2 mouse cellular contexts compared by ENCODE assay signal in the genomic region with DNA sequence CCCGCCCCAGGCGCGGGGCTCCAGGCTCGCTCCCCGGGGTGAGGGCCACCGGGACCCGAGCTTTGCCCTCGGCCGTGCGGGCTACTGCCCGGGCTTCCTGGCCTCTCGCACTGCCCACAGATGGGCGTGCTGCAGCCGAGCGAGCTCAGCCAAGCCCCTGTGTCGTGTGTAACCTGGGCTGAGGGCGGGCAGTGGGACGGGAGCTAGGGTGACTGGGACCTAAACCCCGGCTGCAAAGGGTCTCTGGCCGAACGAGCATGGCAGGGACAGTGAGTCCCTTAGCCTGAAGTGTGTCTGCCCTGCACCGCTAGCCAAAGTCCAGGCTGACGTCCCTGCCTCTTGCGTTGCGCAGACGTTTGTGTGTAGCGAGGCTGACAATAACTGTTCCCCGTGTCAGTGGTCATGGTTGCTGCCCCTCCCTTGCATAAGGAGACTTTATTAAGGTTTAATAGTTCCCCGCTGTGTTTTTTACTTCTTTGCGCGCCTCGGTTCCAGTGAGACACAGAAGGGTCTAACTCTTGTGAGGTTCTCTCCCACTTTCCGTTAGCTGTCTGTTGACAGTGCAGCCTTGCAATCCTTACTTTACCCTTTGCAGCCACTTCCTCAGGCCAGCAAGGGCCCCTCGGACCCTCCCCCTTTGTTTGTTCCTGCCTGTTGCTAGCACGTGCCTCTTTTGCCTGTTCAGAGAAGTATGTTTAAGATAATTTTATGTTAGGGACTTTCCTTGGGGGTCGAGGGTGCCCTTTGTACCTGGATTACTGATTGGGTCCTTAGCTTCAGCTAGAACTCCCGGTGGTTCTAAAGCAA.
A peak's percentile ranks its signal among the peaks of the same experiment; 100 is the strongest.
TF ChIP-seq lines count a peak whose summit lies in the region.

No protein-coding gene starts in this region.

TF ChIP-seq in MEL, 35 proteins besides CTCF, POLR2A, EP300 and RAD21 (continued from another document):
- TF ChIP-seq POLR2AphosphoS2 (IDR thresholded peaks at IDR 0.05; ENCODE audit: low read length) (no peak), MYB (IDR thresholded peaks at IDR 0.05; ENCODE audit: low read depth, low read length) (0 out of 2 replicates have a peak, but pooled peaks have one; percentile 17), HCFC1 (IDR thresholded peaks at IDR 0.05; ENCODE audit: low read depth, low read length) (no peak; the same call in 1 of the 2 replicates), USF1 (IDR thresholded peaks at IDR 0.05; ENCODE audit: low read depth, low read length) (peak; percentile 53), TCF12 (IDR thresholded peaks at IDR 0.05; ENCODE audit: low read depth, low read length) (0 out of 2 replicates have a peak, but pooled peaks have one; percentile 18), ZNF384 (IDR thresholded peaks at IDR 0.05; ENCODE audit: low read depth, low read length) (no peak), BHLHE40 (IDR thresholded peaks at IDR 0.05; ENCODE audit: borderline replicate concordance, low read depth, low read length) (peak; percentile 90), MAZ (IDR thresholded peaks at IDR 0.05; ENCODE audit: low read depth, low read length) (no peak), JUND (IDR thresholded peaks at IDR 0.05; ENCODE audit: low read depth, low read length) (no peak), TBP (IDR thresholded peaks at IDR 0.05; ENCODE audit: low read depth, low read length) (0 out of 2 replicates have a peak, but pooled peaks have one; percentile 55), KAT2A (conservative IDR thresholded peaks at IDR 0.05; ENCODE audit: low read depth, low read length) (no peak), CHD2 (IDR thresholded peaks at IDR 0.05; ENCODE audit: low read length) (no peak), ETS1 (IDR thresholded peaks at IDR 0.05; ENCODE audit: low read depth, low read length) (peak; percentile 50; the same call in 1 of the 2 replicates), GABPA (IDR thresholded peaks at IDR 0.05; ENCODE audit: low read depth, low read length) (no peak), MXI1 (IDR thresholded peaks at IDR 0.05; ENCODE audit: low read depth, low read length) (peak; percentile 86), UBTF (IDR thresholded peaks at IDR 0.05; ENCODE audit: borderline replicate concordance, insufficient read depth, low read depth, low read length) (no peak), ELF1 (IDR thresholded peaks at IDR 0.05; ENCODE audit: low read depth, low read length) (0 out of 2 replicates have a peak, but pooled peaks have one; percentile 14), CHD1 (IDR thresholded peaks at IDR 0.05; ENCODE audit: low read depth, low read length) (0 out of 2 replicates have a peak, but pooled peaks have one; percentile 49), NELFE (IDR thresholded peaks at IDR 0.05; ENCODE audit: low read depth, low read length) (peak; percentile 33; the same call in 1 of the 2 replicates), E2F4 (IDR thresholded peaks at IDR 0.05; ENCODE audit: borderline replicate concordance, low read depth, low read length) (peak; percentile 33; the same call in 1 of the 2 replicates), GATA1 (IDR thresholded peaks at IDR 0.05; ENCODE audit: low read depth, low read length) (no peak), SIN3A (IDR thresholded peaks at IDR 0.05; ENCODE audit: low read length) (peak; percentile 77), MAX (IDR thresholded peaks at IDR 0.05; ENCODE audit: low read length) (peak; percentile 86), POLR2AphosphoS5 (IDR thresholded peaks at IDR 0.05; ENCODE audit: borderline replicate concordance, low read depth, low read length) (0 out of 2 replicates have a peak, but pooled peaks have one; percentile 61), ZC3H11A (IDR thresholded peaks at IDR 0.05; ENCODE audit: low read depth, low read length) (no peak), RCOR1 (IDR thresholded peaks at IDR 0.05; ENCODE audit: low read depth, low read length) (no peak)
TF ChIP-seq in MEL: peak in this region for 15.

TF ChIP-seq in myocyte, 11 proteins besides CTCF, POLR2A, EP300 and RAD21:
- TF ChIP-seq REST (IDR thresholded peaks at IDR 0.05; ENCODE audit: insufficient read depth, insufficient read length) (no peak), USF1 (IDR thresholded peaks at IDR 0.05; ENCODE audit: low read depth) (no peak), TCF12 (IDR thresholded peaks at IDR 0.05; ENCODE audit: insufficient read depth, poor library complexity, severe bottlenecking) (no peak), E2F4 (IDR thresholded peaks at IDR 0.05; ENCODE audit: insufficient read depth) (no peak), MYOG (IDR thresholded peaks at IDR 0.05; ENCODE audit: control insufficient read depth in 1 of 3, insufficient read depth in 1 of 3, insufficient read length in 2 of 3, low read depth in 2 of 3) (no peak), MYOD1 (IDR thresholded peaks at IDR 0.05; ENCODE audit: control insufficient read depth in 1 of 3, insufficient read length in 2 of 3, low read depth in 2 of 3) (no peak), CEBPB (IDR thresholded peaks at IDR 0.05; ENCODE audit: insufficient read depth, poor library complexity, severe bottlenecking) (no peak)
